Mouse (Mus musculus): ENCODE results near the gene Ppp1r15b. TPM values are rescaled to one million over a fixed set of nuclear protein-coding genes. Genes with fewer than 3 reads are reported as not detected.

Gene Ppp1r15b
- total RNA-seq, 2 experiments from 2014 or later = 38.5 to 39.8 TPM

- DNase-seq (ENCODE audit: low spot score in 2 of 2) = peak; percentile 57 to 81
- H3K27ac ChIP-seq = no peak overlapping the region
- H3K4me3 ChIP-seq = no peak overlapping the region
- TF ChIP-seq CTCF (conservative IDR thresholded peaks at IDR 0.05) = peak; percentile 95
Observed at GRCm38 (mm10) chr1:133100980-133101798, 29.8 kb upstream of the Ppp1r15b start.

GRCm38 (mm10) chr1:133102108-133102507, 28.8 kb upstream of the Ppp1r15b start:
- TF ChIP-seq CTCF (conservative IDR thresholded peaks at IDR 0.05) = no peak
- Histone ChIP-seq H3K27ac (no peak overlapping the region), H3K4me3 (no peak overlapping the region)
- no peak for DNase-seq (ENCODE audit: low spot score in 2 of 2)

DNA sequence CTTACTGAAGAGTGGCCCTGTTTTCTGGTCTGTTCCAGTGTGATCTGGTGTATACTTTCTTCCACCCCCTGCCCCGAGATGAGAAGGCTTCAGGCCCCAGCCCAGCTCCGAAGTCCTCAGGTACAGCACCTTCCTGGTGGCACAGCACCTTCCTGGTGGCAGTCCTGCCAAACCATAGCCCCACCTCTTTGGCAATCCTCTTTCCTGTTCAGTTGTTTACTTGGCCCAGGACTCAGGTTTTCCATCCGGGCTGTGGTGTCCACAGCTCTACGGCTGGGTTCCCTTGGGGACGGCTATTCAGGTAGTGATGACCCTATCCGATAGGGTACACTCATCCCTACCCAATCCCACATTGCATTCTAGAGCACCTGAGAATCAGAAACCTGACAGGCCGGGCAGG, 27.6 kb upstream of the Ppp1r15b start:
- no peak for TF ChIP-seq CTCF (conservative IDR thresholded peaks at IDR 0.05)
- no peak overlapping the region for H3K4me3 ChIP-seq
- H3K27ac ChIP-seq = no peak overlapping the region
- DNase-seq (ENCODE audit: low spot score in 2 of 2) = no peak

GRCm38 (mm10) chr1:133103871-133104270, 27.1 kb upstream of the Ppp1r15b start:
- no peak overlapping the region for H3K27ac ChIP-seq
- no peak for TF ChIP-seq CTCF (conservative IDR thresholded peaks at IDR 0.05)
- no peak overlapping the region for H3K4me3 ChIP-seq
- DNase-seq (ENCODE audit: low spot score in 2 of 2) = no peak

DNA sequence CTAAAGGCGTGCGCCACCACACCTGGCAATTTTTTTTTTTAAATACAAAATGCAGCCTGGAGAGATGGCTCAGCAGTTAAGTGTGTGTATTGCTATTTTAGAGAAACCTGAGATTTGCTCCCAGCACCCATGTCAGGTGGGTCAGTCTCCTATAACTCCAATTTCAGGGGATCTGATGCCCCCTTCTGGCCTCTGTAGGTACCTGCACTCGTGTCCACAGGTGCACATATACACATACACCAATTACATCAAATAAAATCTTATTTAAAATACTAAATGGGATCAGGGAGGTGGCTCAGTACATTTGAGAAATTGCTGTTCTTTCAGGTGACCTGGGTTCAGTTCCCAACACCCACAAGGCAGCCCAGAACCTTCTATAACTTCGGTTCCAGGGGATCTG, 14.8 kb upstream of the Ppp1r15b start:
- DNase-seq (ENCODE audit: low spot score in 2 of 2) = no peak
- peak; percentile 24; the same call in 1 of the 2 replicates for TF ChIP-seq CTCF (conservative IDR thresholded peaks at IDR 0.05)
- H3K27ac ChIP-seq = no peak overlapping the region
- H3K4me3 ChIP-seq = no peak overlapping the region

GRCm38 (mm10) chr1:133118127-133118526, 12.8 kb upstream of the Ppp1r15b start:
- no peak for TF ChIP-seq CTCF (conservative IDR thresholded peaks at IDR 0.05)
- Histone ChIP-seq H3K27ac (no peak overlapping the region), H3K4me3 (no peak overlapping the region)
- DNase-seq (ENCODE audit: low spot score in 2 of 2) = no peak

DNA sequence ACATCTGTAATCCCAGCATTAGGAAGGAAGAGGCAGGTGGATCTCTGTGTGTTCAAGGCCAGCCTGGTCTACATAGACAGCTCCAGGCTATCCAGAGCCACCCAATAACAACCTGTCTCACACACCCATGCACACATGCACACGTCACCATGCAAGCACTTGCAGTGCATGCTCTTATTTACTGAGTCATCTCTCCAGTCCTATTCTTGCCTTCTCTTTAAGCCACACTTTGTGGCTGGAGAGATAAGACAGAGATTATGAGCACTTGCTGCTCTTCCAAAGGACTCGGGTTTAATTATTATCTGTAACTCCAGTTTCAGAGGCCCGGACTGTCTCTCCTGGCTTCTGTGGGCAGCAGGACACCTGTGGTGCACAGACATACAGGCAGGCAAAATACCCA, 12.1 kb upstream of the Ppp1r15b start:
- no peak for TF ChIP-seq CTCF (conservative IDR thresholded peaks at IDR 0.05)
- Histone ChIP-seq H3K27ac (no peak overlapping the region), H3K4me3 (no peak overlapping the region)
- no peak for DNase-seq (ENCODE audit: low spot score in 2 of 2)

GRCm38 (mm10) chr1:133119931-133120712, 10.8 kb upstream of the Ppp1r15b start:
- no peak for DNase-seq (ENCODE audit: low spot score in 2 of 2)
- no peak for TF ChIP-seq CTCF (conservative IDR thresholded peaks at IDR 0.05)
- Histone ChIP-seq H3K27ac (no peak overlapping the region), H3K4me3 (no peak overlapping the region)

DNA sequence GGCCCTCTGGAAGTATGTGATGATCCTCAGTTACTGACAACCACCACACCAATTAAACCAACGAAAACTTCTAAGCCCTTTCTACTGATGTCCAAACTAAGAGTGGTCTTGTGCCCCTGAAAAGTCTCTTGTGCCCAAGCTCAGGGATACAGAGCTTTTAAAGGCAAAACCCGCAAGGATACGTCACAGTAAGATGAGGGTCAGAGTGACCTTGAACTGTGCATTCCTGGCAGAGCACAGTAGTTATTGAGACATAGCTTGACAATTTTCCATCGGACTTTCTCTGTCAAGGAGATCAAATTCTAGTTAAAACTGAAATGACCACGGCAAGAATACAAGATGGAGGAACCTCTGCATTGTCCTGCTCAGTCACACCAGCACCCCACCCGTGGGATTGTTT, 9.7 kb upstream of the Ppp1r15b start:
- no peak for TF ChIP-seq CTCF (conservative IDR thresholded peaks at IDR 0.05)
- Histone ChIP-seq H3K4me3 (no peak overlapping the region), H3K27ac (no peak overlapping the region)
- no peak for DNase-seq (ENCODE audit: low spot score in 2 of 2)

DNA sequence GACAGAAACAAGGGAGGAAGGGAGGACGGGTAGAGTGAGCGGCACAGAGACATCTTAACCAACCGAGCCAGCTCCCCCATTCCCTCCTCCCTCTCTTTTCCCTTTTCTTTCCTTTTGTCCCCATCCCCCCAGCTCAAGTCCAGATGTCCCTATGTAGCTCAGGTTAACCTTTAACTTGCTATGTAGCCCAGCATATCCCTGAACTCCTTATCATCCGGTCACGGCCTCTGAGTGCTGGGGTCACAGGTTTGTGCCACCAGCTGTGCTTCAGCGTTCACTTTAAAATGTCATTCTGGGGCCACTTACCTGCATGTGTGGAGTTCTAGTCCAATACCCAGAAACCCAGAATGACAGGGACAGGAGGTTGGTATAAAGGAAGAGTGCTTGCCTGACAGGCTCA, 6.8 kb upstream of the Ppp1r15b start:
- no peak overlapping the region for H3K4me3 ChIP-seq
- DNase-seq (ENCODE audit: low spot score in 2 of 2) = no peak
- TF ChIP-seq CTCF (conservative IDR thresholded peaks at IDR 0.05) = no peak
- no peak overlapping the region for H3K27ac ChIP-seq

DNA sequence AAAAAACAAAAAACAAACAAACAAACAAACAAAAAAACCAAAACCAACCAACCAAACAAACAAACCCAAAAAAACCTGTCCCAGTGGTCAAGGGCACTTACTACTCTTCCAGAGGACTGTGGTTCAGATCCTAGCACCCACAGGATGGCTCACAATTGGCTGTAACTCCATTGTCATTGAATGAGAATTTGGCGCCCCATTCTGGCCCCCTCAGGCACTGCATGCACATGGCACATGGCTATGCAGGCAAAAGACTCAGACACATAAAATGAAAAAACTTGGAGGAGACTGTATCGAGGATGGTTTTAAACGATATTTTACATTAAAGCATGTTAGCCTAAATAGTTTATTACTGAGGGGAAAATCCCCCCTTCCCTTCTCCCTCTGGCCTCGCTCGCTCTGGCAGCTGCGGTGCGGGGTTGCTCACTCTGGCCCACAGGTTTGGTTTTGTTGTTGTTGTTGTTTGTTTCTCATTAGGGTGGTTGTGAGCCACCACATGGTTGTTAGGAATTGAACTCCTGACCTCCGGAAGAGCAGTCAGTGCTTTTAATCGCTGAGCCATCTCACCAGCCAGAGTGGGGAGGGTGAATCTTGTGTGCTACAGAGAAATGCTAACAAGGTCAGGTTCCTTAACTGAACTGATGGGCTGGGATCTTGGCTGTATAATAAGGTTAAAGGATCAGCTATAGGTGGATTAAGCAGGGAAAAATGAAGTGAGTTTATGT, 5.1 kb upstream of the Ppp1r15b start:
- Histone ChIP-seq H3K4me3 (no peak overlapping the region), H3K27ac (no peak overlapping the region)
- no peak for DNase-seq (ENCODE audit: low spot score in 2 of 2)
- TF ChIP-seq CTCF (conservative IDR thresholded peaks at IDR 0.05) = peak; percentile 45

DNA sequence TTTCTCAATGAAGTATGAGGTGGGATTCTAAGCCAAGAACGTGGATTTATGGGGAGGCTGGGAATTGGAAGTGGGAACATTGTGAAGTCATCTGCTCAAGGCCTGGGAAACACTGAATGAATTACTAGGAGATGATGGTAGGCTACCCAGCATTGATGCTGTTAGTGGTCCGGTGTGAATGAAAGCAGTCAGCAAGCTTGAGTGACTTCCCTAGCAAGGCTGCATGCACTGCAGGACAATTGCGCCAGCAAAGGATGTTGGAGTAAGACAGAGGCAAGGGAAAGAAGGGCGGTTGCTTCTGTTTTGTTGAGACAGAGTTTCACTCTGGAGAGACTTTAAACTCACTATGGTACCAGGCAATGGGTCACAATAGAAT, 4.6 kb upstream of the Ppp1r15b start:
- no peak for DNase-seq (ENCODE audit: low spot score in 2 of 2)
- H3K27ac ChIP-seq = no peak overlapping the region
- TF ChIP-seq CTCF (conservative IDR thresholded peaks at IDR 0.05) = no peak
- H3K4me3 ChIP-seq = no peak overlapping the region

DNA sequence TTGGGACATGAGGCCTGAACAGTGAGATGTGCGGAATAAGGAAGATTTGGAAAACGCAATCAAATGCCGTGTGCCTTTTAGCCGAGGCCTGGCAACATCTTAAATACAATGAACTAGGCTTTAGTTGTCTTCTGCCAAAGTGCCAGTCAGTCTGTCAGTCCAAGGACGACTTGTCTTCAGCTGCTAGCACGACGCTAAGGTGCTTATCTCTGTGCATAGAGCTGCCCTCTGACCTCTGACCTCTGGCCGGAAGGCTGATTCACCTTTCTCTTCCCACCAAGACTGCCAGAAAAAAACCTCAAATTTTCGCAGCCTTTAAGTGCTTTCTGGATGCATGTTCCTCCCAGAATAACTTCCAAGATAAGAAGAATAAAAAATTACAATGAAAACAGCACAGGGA, 3.6 kb upstream of the Ppp1r15b start:
- no peak for TF ChIP-seq CTCF (conservative IDR thresholded peaks at IDR 0.05)
- Histone ChIP-seq H3K27ac (no peak overlapping the region), H3K4me3 (no peak overlapping the region)
- DNase-seq (ENCODE audit: low spot score in 2 of 2) = no peak

Data from layer of hippocampus, adult 2 months (tissue).